Mouse (Mus musculus) myocyte (in vitro differentiated cells): ENCODE results near the gene Pitpnb.

ENCODE experiments used
- POLR2A ChIP-seq: IDR thresholded peaks from one replicate; pipeline ENCODE4 v1.6.1; 2011; ENCODE audit warnings: low read depth, mild to moderate bottlenecking, control low read depth, moderate library complexity; ENCODE audit not compliant: insufficient read length
- SRF ChIP-seq: IDR thresholded peaks from one replicate; pipeline ENCODE4 v1.6.1; 2011; ENCODE audit warnings: low read depth; ENCODE audit not compliant: control insufficient read depth, insufficient read length
- USF1 ChIP-seq: IDR thresholded peaks from one replicate; pipeline ENCODE4 v1.6.1; 2011; ENCODE audit warnings: low read depth, mild to moderate bottlenecking, control low read depth, moderate library complexity

DNA sequence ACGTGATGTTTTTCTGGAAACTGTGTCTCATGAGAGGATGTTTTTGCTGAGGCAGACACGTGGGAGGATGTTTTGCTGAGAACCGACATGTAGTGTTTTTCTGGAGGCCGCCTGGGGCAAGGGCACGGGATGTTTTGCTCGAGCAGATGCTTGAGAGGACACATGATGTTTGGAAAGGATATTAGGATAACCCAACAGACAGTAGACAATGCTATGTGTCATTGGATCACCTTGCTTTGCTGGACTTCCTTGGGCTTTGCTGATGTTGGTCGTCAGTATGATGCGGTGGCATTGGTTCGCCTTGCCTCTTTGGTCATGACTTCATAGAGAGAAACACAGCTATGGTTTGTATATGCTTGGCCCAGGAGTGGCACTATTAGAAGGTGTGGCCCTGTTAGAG lies 16.7 kb upstream of the Pitpnb start:
- TF ChIP-seq USF1 (no peak), POLR2A (no peak), SRF (no peak)
